Mouse (Mus musculus): Measurements from ENCODE around the gene Hoxa4. TPM values are rescaled to one million over a fixed set of nuclear protein-coding genes. Genes with fewer than 3 reads are reported as not detected.

Gene Hoxa4
- polyA plus RNA-seq, 1 experiment = 0.78 TPM

DNA sequence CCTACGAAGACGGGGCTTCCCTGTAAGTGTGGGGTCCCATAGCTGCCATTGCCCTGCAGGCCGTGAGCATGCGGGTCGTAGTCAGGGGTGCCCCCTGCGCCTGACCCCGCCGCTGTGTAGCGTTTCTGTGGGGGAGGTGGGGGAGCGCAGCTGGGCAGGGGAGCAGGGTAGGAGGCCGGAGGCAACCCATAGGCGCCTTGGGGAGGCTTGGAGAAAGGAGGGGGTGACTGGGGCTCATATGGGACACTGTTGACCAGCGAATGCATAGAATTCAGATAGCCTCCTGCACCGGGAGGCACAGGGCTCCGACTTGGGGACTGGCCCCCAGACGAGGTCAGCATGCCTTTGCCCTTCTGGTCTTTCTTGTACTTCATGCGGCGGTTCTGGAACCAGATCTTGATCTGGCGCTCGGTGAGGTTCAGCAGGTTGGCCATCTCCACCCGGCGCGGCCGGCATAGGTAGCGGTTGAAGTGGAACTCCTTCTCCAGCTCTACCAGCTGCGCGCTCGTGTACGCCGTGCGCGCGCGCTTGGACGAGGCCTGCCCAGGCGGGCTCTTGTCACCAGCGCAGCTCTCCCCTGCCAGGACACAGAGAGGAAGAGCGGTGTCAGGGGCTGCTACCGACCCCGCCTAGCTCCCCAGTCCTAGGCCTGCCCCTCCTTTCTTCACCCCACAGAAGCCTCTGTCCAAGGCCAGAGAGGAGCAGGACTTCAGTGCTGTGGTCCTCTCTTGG lies 21.2 kb downstream of the Hoxa4 start:
- WGBS = 90% methylated on average over 40 of the region's 40 CpGs
- no peak for DNase-seq (ENCODE audit: low read depth, low spot score)

DNA sequence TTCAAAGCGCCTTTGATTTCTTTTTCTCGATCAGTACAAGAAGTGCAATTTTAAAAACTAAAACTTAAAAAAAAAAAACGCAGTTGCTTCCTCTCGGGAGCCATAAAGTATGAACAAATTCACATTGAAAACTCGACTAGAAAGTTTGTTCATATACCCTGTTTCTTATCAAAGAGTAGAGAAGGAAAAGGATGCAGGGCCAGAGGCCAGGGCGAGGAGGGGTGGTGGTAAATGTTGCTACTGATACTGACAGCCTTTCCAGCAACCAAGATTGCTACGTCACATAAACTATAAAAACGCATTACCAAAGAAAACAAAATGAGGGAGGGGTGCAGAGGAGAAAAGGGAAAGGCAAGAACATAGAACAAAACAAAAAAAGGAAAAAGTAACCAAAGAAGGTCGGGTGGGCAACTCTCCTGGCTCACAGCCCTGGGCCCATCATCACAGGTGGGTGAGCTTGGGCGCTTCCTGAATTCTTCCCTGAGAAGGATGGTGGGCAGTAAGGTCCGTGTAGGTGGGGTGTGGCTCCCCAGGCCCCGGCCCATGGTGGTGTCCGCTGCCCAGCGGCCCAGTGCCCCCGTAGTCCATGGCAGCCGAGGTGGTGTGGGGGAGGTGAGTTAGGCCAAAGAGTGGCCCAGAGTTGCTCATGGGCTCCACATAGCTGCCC lies 21.9 kb downstream of the Hoxa4 start:
- DNase-seq (ENCODE audit: low read depth, low spot score) = no peak
- WGBS = 80% methylated on average over 16 of the region's 16 CpGs

DNA sequence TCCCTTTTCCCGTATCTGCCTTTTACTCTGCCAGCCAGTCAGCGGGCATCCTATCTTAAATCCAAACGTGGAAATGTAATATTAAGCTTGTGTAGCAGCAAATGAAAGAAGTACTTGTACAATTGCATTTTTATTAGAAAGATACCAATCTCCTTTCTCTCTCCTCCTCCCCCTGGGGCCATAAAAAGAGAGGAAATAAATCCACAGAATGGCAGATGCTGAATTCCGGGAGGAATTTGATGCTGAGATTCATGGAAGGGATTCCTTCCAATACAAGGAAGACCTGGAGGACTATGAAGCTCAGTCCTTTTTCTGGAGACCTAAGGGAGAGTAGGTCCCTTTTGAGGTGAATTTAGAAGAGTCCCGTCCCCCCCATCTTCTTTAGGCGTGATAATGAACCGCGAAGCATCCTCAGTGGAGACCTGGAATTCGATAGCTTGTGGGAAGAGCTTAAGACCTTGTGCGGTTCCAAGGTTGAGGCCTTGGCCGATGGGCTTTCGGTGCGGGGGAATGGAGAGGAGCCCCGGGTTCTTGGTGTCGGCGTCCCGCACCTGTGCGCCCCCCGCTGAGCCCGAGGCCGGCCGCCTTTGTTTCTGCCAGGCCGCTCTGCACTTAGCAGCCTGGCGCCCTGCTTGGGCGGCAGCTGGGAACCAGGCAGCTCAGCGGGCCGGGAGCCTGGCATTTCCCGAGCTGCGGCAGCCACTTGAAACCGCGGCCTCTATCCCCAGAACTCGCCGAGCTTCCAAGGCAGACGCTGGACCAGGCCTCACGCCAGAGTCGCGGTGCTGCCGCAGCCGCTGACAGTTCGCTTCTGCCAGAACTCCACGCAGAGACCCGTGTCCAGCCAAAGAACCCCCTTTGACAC lies 23.1 kb downstream of the Hoxa4 start:
- 84% methylated on average over 42 of the region's 42 CpGs for WGBS
- no peak for DNase-seq (ENCODE audit: low read depth, low spot score)

DNA sequence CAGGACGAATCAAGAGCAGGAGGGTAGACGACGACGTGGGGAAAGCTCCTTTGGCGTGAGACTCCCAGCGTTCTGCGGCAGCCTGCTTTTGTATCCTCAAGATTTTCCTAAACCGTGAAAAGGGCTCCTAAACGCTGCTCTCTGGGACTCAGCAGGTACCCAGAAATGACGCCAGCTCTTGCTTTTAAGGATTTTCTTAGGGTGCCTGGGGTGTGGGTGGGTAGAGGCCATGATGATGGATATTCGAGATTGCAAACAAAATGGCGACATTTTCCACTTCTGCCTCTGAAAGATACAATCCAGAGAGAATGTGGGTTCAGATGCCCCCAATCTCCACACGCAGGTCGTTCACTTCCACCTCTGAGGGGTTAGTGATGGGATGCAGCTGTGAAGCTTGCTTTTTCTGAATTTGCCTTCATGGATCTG lies 23.8 kb downstream of the Hoxa4 start:
- no peak for DNase-seq (ENCODE audit: low read depth, low spot score)
- WGBS = 91% methylated on average over 14 of the region's 14 CpGs

DNA sequence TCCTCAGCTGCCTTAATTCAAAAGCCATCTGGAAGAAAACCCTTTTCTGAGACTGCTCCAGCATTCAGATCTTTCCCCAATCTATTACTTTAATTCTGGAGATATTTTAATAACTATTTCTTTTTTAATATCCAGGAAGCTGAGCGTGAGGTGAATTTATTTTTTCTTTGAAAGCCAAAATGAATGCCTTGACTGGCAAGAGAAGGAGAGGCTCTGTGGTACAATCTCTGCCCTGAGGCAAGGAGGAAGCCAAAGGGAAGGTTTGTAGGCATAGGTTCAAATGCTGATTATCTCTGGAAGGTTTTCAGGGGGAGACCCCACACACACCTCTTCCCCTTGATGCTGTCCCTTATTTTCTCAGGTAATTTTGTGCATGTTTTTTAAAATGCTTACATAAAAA lies 24.4 kb downstream of the Hoxa4 start:
- WGBS = 92% methylated on average over 1 of the region's 1 CpGs
- DNase-seq (ENCODE audit: low read depth, low spot score) = no peak

DNA sequence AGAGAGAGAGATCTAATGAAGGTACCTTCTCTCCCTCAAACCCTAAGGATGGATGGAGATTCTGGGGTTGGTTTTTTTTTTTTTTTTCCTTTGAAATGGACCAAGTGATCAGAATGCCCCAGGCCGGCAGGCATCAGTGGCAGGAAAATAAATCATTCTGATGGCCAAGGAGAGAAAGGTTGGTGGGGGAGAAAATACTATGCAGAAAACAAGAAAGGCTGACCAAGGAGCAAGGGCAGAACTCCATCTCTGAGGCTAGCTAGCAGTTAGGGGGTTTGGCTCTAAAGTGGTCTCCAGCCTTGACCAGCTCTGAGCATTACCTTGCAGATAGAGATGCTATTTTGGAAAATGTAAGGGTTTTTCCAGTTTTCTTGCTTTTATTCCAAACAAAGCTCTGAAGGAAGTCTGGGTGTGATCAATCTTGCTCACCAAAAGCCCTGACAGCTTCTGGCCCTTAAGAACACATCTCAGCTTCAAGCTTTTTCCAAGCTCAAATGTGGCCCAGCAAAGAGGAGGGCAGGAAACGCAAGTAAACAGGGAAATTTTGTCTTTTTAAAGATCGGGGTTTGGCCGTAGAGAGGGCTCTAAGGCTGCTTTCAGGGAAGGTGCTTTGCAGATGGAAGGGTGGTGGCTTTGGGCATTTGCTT lies 25.0 kb downstream of the Hoxa4 start:
- DNase-seq (ENCODE audit: low read depth, low spot score) = no peak
- WGBS = 79% methylated on average over 4 of the region's 4 CpGs

DNA sequence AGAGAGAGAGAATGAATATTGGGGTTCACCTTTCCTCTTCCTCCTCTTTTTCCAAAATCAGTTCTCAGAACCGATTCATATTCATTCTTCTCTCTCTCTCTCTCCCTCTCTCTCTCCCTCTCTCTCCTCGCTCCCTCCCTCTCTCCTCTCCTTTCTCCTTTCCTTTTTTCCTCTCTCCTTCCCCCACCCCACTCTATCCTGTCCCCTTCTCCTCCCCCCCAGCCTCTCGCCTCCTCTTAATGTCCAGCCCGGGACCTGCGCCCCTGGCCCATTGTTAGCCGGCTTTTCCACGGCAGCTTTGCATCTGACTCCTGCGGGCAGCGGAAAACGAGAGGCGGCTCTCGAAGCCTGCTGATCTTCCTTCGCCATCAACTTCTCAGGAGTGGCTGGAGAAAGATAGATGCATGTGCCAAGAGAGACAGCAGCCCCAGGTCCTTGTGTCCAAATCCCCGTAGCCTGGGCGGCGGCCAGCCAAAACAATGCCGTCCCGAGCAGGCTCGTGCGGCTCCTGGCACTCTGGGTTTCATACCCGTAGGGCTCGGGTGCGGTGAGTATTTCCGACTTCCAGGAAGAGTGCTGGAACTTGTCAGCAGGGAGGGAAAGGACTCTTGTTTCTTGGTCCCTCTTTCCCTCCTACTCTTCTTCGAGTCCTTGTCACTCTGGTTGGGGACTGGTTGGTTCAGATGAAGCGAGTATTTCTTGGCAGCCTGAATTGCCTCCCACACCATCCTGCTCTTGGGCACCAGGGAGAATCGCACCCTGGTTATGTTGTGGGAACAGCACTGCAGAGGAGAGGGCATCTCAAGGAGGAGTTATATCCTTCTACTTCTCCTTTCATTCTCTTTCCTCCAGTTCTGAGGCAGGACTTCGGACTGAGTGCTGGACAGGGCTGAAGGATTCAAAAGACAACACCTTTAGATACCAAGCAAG lies 25.8 kb downstream of the Hoxa4 start:
- DNase-seq (ENCODE audit: low read depth, low spot score) = no peak
- 78% methylated on average over 28 of the region's 28 CpGs for WGBS

DNA sequence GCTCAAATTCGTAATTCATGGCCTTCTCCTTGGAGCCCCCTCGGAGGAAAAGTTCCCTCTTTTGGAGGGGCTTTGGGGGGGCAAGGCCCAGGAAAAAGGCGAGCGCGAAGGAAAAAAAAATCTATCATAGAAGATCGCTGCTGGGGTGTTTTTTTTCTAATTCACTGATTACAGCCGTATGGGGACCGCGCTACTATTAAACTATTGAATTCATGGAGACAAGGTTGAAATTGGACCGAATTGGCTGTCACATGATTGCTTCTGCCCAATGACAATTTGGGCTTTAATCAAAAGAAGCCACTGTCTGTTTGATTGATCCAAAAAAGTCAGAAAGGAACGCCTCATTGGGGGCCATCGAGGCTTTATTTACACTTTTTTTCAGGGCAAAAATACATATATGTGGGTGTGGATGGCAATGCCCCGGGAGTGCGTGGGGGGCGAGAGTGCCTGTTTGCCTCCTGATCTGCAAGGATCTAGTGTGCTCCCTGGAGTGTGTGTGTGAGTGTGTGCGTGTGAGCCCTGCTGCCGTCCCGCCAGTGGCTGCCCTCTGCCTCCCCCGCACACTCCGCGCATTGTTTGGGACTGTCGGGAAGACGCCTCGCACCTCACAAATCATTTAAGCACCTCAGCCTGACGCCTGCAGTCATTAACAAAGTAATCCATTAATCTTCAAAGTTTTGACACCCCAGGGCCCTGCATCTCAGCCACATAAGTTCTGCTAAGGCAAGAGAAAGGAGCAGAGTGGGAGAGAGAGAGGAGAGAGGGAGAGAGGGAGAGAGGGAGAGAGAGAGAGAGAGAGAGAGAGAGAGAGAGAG lies 26.7 kb downstream of the Hoxa4 start, which contains the start of gene Hoxa2:
Gene Hoxa2 (minus strand): TSS at position 206 of the 815 bp plus-strand sequence.
- WGBS = 68% methylated on average over 25 of the region's 25 CpGs

DNA sequence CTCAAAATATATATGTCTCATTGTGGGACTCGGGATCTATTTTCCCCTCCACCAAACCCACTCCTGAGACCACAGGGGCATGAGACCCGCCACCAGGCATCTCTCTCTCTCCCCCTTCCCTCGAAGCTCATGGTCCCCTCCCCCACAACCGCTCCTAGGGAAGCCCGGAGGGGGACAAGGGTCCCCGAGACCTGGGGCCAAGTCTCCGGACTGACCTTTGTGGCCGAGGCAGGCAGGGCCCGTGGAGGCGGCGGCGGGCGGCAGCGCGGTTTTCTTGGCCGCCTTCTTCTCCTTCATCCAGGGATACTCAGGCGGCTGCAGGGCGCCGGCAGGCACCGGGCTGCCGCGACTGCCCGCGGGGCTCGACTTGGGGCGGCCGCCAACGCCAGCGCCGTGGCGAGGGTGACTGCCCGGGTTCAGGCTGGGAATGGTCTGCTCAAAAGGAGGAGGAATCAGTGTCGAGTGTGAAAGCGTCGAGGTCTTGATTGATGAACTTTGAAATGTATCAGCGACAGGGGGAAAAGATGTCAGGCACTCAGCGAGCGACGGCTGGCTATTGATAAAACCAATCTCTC lies 27.4 kb downstream of the Hoxa4 start:
- DNase-seq (ENCODE audit: low read depth, low spot score) = no peak
- WGBS = 63% methylated on average over 39 of the region's 39 CpGs

More for the DNA sequence above, 26.7 kb downstream of the Hoxa4 start, which contains the start of gene Hoxa2:
- DNase-seq (ENCODE audit: low read depth, low spot score) = no peak

DNA sequence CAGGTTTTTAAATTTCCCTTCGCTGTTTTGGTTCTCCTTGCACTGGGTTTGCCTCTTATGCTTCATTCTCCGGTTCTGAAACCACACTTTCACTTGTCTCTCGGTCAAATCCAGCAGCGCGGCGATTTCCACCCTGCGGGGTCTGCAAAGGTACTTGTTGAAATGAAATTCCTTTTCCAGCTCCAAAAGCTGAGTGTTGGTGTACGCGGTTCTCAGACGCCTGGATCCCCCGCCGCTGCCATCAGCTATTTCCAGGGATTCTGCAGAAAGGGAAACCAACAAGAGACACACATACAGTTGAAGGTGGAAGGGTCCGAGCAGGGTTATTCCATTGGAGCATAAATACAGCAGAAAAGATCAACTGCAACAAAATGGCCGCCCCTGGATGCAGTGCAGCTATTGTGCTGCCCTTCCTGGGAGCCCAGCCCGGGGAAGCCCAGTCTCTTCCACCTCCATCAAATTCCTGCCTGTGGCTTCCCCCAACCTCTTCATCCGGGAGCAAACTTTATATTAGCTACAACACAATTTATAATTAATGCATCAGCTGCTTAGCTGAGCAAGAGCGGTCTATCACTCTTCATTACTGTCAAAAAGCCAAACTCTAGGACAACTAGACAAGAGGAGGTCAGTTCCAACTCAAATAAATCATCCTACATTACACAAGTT lies 28.1 kb downstream of the Hoxa4 start:
- 88% methylated on average over 17 of the region's 17 CpGs for WGBS
- DNase-seq (ENCODE audit: low read depth, low spot score) = no peak

DNA sequence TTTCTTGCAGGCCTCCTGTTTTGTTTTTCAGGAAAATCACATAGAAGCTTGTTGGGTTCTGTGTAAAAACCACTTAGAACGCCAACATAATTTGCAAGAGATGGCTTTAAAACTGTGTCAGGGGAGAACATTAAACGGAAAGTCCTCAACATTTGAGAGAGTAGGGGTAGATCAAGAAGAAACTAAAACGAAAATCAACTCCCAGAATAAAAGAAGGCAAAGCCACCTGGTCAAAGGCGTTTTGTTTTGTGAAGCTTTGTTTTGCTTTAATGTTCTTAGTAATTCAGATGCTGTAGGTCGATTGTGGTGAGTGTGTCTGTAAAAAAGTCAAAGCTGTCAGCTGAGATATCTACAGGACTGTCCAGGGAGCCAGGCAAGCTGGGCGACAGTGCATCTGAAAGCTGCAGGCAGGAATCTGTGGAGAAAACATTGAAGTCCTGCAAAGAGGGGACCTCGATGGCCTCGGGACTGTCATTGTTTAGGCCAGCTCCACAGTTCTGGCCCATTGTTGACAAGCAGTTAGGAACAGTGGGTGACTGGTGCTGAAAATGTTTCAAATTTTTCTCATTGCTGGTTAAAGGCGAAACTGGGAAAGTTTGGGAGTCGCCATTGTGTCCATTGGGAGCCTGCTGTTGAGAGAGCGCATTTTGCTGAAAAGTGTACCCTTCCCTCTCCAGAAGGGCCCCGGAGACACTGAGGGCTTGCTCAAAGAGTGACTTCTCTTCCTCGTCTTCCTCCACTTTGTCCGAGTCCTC lies 28.8 kb downstream of the Hoxa4 start:
- no peak for DNase-seq (ENCODE audit: low read depth, low spot score)
- 81% methylated on average over 14 of the region's 14 CpGs for WGBS

DNA sequence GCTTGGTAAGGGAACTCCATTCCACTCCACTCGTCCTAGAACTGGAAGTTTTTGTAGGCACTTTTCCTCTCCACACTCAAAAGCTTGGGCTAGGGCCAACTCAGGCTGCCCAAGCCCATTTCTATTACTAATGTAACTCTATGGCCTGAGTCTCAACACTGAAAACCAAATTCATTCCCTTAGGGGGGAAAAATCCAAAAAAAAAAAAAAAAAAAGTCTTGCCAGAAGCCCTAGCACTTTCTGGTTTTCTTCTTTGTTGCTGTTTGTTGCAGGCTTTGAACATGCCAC lies 29.5 kb downstream of the Hoxa4 start:
- WGBS = 69% methylated on average over 1 of the region's 1 CpGs
- DNase-seq (ENCODE audit: low read depth, low spot score) = no peak

DNA sequence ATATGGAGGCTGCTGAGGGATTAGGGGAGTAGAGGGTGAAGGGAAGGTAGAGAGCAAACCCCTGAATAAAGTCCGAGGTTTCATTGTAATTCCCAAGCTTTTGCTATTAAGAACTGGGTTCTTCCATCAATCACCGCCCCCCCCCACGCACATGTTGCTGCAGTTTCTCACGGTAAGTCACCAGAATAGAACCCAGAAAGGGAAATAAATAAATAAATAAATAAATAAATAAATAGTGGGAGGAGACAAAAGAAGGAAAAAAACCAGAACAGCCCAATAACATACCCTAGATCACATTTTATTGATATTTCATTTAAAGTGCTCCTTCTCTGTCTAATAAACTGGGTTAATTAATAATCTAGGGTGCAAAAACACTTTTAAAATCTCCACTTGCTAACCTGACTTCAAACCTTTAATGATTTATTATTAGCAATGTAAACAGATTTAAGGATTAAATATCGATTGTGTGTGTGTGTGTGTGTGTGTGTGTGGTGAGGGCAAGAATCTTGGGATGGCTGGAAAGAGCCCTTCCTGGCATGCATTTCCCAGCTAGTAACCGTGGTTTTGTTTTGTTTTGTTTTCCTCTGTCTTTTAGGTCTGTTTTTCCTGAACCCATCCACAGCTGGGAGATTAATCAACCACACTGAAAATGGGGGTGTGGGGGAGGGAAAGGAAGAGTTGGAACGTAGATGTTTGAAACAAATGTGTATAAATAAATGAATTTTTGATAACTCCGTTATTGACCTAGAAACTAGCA lies 30.0 kb downstream of the Hoxa4 start:
- WGBS = 46% methylated on average over 8 of the region's 8 CpGs
- no peak for DNase-seq (ENCODE audit: low read depth, low spot score)

DNA sequence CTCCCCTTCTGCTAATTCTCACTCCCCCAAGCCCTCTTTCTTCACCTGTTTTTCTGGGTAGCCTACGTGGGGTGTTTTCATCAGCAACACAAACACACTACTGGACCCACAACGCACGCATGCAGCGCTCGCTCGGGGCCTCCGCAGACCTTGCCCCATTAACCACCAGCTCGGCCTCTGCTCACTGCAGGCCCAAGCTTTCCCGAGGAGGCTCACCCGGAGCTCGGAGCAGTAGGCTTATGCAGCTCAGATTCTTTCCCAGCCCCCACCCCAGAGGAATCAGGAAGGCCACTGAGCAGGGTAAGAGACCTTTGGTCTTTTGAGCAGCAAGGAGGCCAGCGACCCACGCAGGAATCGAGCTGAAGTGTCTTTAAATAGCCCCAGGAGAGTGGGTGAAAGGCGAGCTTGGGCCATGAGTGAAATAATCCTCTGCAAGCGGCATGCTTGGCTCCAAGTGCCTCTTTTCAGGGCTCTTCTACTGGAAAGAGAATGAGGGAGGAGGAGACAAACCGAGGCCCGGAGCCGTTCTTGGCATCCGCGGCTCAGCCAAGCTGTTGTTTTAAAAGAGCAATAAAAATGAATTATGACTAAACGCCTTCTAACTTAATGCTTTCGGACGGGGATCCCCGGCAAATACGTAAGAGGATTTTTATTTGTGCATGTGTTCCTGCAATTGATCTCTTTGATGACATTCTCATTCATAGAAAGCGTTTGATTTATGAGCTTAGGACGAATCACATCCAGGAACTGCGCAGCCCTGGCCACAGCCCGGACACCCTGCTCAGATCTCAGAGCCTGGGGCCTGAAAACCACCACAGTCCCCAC lies 30.8 kb downstream of the Hoxa4 start:
- no peak for DNase-seq (ENCODE audit: low read depth, low spot score)
- WGBS = 6% methylated on average over 30 of the region's 30 CpGs

DNA sequence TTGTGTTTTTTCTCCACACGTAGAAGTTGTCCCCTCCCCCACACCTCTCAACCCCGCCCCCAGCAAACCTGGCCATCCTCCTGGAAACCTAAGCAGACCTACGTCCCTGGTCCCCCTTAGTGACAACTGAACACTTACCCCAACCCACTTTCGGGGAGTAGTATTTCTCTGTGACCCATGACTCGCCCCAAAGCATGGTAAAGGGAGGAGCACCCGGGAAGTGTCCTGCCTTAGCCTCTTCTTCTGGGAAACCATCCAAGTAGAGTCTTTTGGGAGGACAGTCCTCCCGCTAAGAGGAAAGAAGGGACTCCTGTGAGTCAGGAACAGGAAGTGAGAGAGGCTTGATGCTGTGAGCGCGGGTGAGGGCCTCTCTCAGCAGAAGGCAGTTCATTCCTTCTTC lies 31.6 kb downstream of the Hoxa4 start:
- DNase-seq (ENCODE audit: low read depth, low spot score) = no peak
- WGBS = 19% methylated on average over 9 of the region's 9 CpGs
